Mouse (Mus musculus) thymus, postnatal 25 days (tissue): ENCODE results near the gene Zswim8.
A peak's percentile ranks its signal among the peaks of the same experiment; 100 is the strongest.
"Not testable (repeated sequence)": the region's sequence is repeated elsewhere in the genome, so short reads cannot be mapped to it uniquely, and the experiment has no call there.

ENCODE experiments used
- DNase-seq: peaks from one replicate; pipeline ENCODE4 v3.0.0; 2022

Gene Zswim8

GRCm38 (mm10) chr14:20694185-20694883 lies 13.0 kb upstream of the Zswim8 start:
- DNase-seq = peak; percentile 14

- peak; percentile 80 for DNase-seq
Observed at GRCm38 (mm10) chr14:20694884-20695760, 12.2 kb upstream of the Zswim8 start, which contains the start of gene Fut11. TSS of gene Fut11 (plus strand) at chr14:20694968.

DNA sequence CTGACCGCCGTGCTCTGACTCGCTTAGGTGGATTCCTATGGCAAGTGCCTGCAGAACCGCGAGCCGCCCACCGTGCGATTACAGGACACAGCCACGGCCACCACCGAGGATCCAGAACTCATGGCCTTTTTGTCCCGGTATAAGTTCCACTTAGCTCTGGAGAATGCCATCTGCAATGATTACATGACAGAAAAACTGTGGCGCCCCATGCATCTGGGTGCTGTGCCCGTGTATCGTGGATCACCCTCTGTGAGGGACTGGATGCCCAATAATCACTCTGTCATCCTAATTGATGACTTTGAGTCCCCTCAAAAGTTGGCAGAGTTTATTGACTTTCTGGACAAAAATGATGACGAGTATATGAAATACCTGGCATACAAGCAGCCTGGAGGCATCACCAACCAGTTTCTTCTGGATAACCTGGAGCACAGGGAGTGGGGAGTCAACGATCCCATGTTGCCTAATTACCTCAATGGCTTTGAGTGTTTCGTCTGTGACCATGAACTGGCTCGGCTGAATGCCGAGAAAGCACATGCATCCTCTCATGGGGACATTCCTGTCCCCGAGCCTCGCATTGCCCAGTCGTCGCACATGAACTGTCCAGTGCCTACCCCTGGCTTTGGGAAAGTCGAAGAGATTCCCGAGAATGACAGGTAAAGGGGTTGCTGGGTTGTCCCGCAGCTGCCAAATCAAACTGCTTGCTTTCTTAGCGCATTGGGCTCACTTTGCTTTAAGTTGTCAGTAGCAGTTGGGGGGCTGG lies 11.4 kb upstream of the Zswim8 start:
- no peak for DNase-seq

DNA sequence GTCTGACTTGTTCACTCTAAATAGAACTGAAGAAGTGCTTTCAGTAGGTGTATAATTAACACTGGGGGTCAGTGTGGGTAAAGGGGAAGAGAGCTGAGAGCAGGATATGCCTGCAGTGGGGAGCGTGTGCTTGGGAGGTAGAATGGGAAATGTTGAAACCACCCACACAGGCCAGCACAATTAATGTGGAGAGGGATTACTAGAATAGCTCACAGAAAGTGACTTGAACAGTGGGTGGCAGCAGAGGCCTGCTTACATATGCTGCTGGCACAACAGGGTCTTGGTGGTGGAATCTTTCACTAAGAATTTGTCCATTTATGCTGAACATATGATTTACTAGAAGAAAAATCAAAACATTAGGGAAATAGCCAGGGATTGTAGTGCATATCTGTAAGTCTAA lies 10.4 kb upstream of the Zswim8 start:
- DNase-seq = peak; percentile 52

DNA sequence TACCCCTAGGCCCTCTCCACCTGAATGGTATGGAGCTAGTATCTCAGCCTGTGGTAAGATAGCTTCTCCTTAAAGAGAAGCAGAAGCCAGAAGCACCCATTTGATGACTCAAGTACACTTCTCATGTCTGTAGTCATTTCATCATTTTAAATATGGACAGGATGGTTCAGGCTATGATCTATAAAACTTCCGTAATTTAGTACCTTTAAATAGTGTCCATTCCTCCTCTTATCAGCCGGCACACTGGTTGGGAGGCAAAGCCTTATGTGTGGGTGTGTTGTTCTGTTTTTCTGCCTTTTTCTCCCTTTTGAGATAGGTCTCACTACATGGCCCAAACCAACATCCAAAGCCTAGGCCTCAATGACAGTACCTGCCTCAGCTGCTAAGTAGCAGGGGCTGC lies 8.8 kb upstream of the Zswim8 start:
- no peak for DNase-seq

DNA sequence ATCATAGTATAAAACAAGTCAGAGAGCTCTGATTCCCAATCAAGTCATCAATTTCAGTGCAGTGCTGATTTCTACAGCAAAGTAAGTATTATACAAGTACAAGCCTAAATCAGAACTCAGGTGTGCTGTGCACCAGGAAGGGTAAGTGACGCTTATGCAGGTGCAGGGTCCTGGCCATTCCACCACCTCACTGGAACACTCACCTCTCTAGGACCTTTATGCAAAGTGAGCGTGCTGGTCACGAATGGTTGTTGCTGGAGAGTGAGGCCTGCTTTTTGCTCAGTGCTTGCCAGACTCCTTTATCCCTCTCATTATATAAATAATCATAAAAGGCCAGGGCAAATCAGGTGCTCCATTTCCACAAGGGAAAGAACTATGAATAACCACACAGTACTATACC lies 7.0 kb upstream of the Zswim8 start:
- no peak for DNase-seq

DNA sequence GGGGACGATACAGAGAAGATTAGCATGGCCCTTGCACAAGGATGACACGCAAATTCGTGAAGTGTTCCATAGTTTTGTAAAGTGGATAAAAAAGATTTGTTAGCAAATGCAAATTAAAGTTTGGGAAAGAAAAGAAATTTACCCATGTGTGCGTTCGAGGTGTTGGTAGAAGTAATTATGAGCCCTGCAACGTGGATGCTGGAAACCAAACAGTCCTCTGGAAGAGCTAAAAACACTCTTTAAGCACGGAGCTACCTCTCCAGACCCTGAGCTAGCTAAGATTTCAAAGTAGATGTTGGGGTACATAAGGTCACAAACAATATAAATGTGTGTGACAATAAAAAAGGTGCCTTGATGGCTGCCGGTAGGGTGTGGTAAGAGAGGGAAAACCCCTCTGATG lies 5.8 kb upstream of the Zswim8 start:
- DNase-seq = no peak

GRCm38 (mm10) chr14:20702096-20702740 lies 5.1 kb upstream of the Zswim8 start:
- DNase-seq = no peak

GRCm38 (mm10) chr14:20702741-20703381 lies 4.5 kb upstream of the Zswim8 start, which contains the start of gene Chchd1:
TSS of gene Chchd1 (plus strand) at chr14:20703006.
- DNase-seq = peak; percentile 82

DNA sequence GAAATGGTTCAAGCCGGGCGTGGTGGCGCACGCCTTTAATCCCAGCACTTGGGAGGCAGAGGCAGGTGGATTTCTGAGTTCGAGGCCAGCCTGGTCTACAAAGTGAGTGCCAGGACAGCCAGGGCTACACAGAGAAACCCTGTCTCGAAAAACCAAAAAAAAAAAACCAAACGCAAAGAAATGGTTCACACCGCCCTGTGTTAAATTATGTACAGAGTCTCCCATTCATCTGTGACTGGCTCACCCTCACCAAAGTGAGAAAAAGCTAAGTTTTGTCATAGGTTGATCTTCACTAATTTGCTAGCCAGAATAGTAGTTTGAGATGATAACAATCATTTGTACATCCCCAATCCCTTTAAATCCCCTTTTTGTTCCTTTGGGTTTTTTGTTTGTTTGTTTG lies 3.9 kb upstream of the Zswim8 start:
- not testable (repeated sequence) for DNase-seq

GRCm38 (mm10) chr14:20708239-20708638 lies 887 bp downstream of the Zswim8 start:
- no peak for DNase-seq

DNA sequence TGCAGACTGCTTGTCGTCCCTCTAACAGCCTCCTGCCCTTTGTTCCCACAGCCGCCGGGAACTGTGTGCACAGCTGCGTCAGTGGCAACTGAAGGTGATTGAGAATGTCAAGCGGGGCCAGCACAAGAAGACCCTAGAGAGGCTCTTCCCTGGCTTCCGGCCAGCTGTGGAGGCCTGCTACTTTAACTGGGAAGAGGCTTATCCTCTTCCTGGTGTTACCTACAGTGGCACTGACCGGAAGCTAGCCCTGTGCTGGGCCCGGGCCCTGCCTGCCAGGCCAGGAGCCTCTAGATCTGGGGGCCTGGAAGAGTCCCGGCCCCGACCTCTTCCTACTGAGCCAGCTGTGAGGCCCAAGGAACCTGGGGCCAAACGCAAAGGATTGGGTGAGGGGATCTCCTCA lies 6.5 kb downstream of the Zswim8 start:
- no peak for DNase-seq

- no peak for DNase-seq
Observed at GRCm38 (mm10) chr14:20718443-20718842, 11.1 kb downstream of the Zswim8 start.

DNA sequence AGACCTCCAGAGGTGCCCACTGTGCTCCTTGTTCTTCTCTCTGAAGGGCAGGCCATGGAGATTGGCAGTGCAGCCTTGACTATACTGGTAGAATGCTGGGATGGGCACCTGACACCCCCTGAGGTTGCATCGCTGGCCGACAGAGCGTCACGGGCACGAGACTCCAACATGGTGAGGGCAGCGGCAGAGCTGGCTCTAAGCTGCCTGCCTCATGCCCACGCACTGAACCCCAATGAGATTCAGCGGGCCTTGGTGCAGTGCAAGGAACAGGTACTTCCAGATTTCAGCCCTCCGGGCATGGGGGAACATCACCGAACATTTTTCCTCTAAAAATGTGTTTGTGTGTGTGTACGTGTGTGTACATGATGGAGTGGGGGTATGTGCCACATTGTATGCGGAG lies 12.4 kb downstream of the Zswim8 start:
- DNase-seq = no peak

GRCm38 (mm10) chr14:20721371-20721770 lies 14.0 kb downstream of the Zswim8 start:
- no peak for DNase-seq

GRCm38 (mm10) chr14:20723006-20723405 lies 15.7 kb downstream of the Zswim8 start:
- DNase-seq = no peak

GRCm38 (mm10) chr14:20724043-20724442 lies 16.7 kb downstream of the Zswim8 start:
- peak; percentile 47 for DNase-seq

GRCm38 (mm10) chr14:20725660-20726339 lies 18.4 kb downstream of the Zswim8 start:
- DNase-seq = no peak

- DNase-seq = no peak
Observed at GRCm38 (mm10) chr14:20729871-20730270, 22.5 kb downstream of the Zswim8 start.

DNA sequence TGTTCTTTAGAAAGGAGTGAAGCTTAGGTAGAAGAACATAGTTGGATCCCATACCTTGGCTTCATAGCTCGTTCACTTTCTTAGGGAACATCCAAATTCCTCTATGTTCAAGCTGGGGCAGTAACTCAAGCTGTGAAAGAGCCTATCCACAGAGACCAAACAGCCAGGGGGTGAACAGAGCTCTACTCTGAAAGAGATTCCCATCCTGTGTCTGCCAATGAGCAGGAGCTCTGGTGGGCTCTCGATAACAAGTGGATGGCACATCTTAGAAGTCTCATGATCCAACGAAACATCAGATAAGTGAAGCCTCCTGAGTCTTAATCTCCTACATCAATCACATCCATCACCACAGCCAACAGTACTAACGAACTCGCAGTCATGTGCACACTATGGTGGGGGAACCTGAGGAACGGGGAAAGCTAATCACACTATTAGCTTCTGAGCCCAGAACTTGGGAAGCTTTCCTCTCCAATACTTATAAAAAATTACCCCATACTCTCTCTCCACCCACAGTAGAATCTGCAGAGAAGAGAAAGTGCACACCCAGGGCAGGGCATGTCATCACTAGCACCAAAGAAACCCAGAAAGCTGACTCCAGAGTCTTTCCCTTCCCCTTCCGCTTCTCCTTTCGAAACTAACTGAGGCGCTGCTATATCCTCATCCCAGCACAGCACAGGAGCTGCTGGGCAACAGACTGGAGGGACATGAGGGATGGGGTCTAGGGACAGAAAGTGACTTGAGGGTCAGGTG lies 23.7 kb downstream of the Zswim8 start:
- no peak for DNase-seq
